Mouse (Mus musculus): ENCODE measurements around the gene 4933415A04Rik. TPM values are rescaled to one million over a fixed set of nuclear protein-coding genes. Genes with fewer than 3 reads are reported as not detected.

Gene 4933415A04Rik
- polyA plus RNA-seq, 1 experiment: not detected

DNA sequence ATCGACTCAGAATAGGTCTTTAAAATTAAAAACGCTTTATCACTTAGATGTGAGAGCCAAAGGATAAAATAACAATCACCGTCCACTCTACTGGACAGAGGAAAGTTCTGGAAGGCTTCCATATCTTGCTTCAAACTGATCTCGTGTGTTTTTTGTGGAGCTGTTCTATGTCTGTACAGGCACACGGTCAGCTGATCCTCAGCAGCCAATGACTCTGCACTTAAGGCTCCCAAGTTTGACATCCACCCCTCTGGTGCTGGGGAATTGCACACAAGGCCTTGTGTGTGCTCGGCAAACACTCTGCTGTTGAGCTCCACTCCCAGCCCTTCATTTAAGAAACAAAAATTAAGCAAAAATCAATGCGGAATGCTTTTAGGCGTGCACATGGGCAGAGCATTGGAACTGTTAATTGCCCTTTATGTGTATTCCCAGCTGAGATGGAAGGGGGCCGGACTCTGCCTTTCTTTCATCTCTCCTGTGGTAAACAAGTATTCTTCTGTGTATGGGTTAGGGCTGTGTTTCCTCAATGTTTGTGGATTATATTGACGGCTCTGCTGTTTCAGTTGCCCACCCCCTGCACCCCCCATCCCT lies 23.1 kb upstream of the 4933415A04Rik start:
- no peak overlapping the region for H3K27ac ChIP-seq (replicated peaks; ENCODE audit: low read depth, low read length)
- no peaks in the 10 kb centered on the region for H3K4me1 ChIP-seq (ENCODE audit: control insufficient read depth, insufficient read depth, insufficient read length, low read length)
- H3K4me3 ChIP-seq (ENCODE audit: insufficient read depth, low read depth, low read length): no peak overlapping the region

DNA sequence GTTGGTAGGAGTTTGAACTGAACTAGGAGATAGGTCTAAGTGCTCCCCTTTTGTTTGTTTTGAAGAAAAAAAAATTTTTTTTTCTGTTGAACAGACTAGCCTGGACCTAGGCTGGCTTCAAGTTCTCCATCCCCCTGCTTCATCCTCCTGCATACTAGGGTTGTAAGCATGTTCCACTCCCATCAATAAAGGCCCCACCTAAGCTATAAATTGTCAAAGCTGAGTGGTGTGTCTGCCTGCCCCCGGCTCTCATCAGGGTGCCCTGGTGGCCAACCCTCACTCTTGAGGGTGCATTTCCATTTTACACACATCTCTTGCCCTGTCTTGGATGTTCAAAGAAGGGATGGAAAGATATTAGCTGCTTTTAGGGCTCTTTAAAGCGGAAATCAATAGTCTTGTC lies 21.4 kb upstream of the 4933415A04Rik start:
- H3K4me1 ChIP-seq (ENCODE audit: control insufficient read depth, insufficient read depth, insufficient read length, low read length): peaks cover 3% of the 10 kb centered on the region; the same call in 1 of the 2 replicates
- H3K27ac ChIP-seq (replicated peaks; ENCODE audit: low read depth, low read length): no peak overlapping the region
- no peak overlapping the region for H3K4me3 ChIP-seq (ENCODE audit: insufficient read depth, low read depth, low read length)

DNA sequence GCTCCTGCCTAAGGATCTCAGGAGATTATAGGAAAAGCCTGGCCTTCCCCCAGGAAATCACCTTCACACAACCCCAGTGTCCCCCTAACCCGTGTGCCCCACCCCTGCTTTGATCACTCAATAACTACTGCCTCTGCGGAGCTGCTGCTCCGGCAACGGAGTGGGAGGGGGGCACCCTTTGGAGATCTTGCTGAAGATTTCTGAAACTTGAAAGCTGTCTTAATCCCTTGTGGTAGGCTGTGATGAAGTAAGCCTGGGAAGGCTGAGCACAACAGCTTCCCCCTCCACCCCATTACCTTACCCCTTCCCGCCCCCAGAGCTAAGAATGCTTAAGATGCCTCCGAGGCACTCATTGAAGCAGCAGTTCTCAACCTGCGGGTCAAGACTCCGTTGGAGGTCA lies 21.0 kb upstream of the 4933415A04Rik start:
- H3K4me1 ChIP-seq (ENCODE audit: control insufficient read depth, insufficient read depth, insufficient read length, low read length): peaks cover 3% of the 10 kb centered on the region; the same call in 1 of the 2 replicates
- no peak overlapping the region for H3K4me3 ChIP-seq (ENCODE audit: insufficient read depth, low read depth, low read length)
- H3K27ac ChIP-seq (replicated peaks; ENCODE audit: low read depth, low read length): no peak overlapping the region

DNA sequence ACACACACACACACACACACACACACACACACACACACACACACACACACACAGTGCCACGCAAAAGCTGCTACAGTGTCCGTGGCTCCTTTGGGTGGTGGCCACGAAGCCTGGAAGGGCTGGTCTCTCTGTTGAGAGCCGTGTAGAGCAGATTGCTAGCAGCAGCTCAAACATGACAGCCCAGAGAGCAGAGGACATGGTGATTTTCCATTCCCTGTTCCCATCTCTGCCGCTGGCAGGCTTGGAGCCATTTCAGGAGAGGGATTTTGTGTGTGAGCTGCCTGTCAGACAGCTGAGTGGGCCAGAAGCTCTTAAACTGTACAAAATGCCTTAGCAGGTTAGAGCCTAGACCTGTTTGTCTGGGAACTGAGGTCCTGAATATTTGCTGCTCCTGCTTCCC lies 20.1 kb upstream of the 4933415A04Rik start:
- H3K27ac ChIP-seq (replicated peaks; ENCODE audit: low read depth, low read length): no peak overlapping the region
- no peak overlapping the region for H3K4me3 ChIP-seq (ENCODE audit: insufficient read depth, low read depth, low read length)
- H3K4me1 ChIP-seq (ENCODE audit: control insufficient read depth, insufficient read depth, insufficient read length, low read length): peaks cover 3% of the 10 kb centered on the region; the same call in 1 of the 2 replicates

DNA sequence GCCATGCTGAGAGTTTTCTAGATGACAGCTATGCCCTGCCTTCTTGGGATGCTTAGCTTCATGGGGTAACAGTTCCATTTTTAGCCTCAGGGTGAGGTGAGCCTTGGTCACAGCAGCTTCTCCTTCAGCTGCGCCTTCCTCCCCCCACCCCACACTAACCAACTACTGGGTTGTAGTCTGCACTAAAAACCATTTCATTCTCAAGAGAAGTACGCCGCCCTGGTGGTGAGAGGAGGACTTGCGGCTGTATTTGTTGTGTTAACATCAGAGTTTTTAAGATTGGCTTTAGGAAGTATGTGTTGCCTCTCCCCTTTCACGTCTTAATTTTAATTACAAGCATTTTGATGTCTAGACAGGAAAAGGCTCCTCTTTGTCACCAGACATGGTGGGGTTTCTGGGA lies 18.6 kb upstream of the 4933415A04Rik start:
- Histone ChIP-seq H3K4me3 (ENCODE audit: insufficient read depth, low read depth, low read length) (no peak overlapping the region), H3K4me1 (ENCODE audit: control insufficient read depth, insufficient read depth, insufficient read length, low read length) (peaks cover 3% of the 10 kb centered on the region; the same call in 1 of the 2 replicates), H3K27ac (replicated peaks; ENCODE audit: low read depth, low read length) (no peak overlapping the region)

DNA sequence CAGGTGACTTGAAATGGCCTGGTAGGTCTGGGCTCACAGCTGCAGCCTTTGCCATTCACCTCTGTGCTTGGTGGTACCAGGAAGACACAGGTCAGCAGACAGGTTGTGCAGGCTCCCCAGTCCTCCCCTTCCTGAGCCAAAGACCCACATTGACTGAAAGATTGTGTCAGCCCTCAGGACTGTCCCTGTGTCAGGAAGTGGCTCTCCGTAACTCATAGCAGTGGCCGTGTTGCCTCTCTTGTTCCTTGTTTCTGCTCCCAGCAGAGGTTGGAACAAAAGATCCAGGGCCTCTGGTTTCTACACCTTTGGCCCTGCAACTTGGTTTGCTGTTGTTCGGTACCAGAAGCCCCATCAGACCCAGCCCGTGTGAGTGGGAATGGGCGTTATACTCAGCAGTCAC lies 17.7 kb upstream of the 4933415A04Rik start:
- H3K4me1 ChIP-seq (ENCODE audit: control insufficient read depth, insufficient read depth, insufficient read length, low read length): peaks cover 3% of the 10 kb centered on the region; the same call in 1 of the 2 replicates
- no peak overlapping the region for H3K4me3 ChIP-seq (ENCODE audit: insufficient read depth, low read depth, low read length)
- peak overlapping the region; percentile 23 for H3K27ac ChIP-seq (replicated peaks; ENCODE audit: low read depth, low read length)

DNA sequence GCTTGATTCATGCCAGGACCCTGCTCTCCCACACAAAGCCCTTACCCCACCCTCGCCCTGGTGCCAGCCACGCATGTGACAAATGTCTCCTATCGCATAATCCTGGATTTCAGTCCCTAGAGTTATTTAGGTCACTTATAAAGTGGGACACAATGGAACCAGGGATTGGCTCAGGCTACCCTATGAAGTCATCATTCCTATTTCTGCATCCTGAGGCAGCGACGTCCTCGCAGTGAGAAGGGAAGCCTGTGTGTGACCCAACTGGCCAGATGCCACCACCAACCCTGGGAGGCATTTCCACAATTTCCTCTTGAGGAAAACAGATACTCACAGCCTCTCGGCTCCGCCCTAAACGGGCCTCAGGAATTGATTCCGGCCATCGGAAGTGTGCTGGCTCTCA lies 17.2 kb upstream of the 4933415A04Rik start:
- peak overlapping the region; percentile 23 for H3K27ac ChIP-seq (replicated peaks; ENCODE audit: low read depth, low read length)
- peaks cover 3% of the 10 kb centered on the region; the same call in 1 of the 2 replicates for H3K4me1 ChIP-seq (ENCODE audit: control insufficient read depth, insufficient read depth, insufficient read length, low read length)
- H3K4me3 ChIP-seq (ENCODE audit: insufficient read depth, low read depth, low read length): no peak overlapping the region

DNA sequence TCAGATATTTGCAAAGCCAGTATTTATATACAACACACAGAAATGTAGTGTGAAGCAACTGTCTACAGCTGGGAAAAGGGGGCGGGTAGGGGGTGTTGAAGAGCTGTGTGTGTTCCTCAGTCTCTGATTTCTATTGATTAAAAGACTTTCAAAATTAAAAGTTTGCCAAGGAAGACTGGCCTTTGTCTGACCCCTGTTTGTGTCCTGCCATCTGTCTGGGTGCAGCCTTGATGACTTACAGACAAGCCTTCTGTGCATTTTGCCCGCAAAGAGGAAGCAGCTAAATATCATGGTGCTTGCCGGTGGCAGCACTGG lies 11.8 kb upstream of the 4933415A04Rik start:
- no peaks in the 10 kb centered on the region; the same call in 1 of the 2 replicates for H3K4me1 ChIP-seq (ENCODE audit: control insufficient read depth, insufficient read depth, insufficient read length, low read length)
- no peak overlapping the region for H3K4me3 ChIP-seq (ENCODE audit: insufficient read depth, low read depth, low read length)
- H3K27ac ChIP-seq (replicated peaks; ENCODE audit: low read depth, low read length): no peak overlapping the region

DNA sequence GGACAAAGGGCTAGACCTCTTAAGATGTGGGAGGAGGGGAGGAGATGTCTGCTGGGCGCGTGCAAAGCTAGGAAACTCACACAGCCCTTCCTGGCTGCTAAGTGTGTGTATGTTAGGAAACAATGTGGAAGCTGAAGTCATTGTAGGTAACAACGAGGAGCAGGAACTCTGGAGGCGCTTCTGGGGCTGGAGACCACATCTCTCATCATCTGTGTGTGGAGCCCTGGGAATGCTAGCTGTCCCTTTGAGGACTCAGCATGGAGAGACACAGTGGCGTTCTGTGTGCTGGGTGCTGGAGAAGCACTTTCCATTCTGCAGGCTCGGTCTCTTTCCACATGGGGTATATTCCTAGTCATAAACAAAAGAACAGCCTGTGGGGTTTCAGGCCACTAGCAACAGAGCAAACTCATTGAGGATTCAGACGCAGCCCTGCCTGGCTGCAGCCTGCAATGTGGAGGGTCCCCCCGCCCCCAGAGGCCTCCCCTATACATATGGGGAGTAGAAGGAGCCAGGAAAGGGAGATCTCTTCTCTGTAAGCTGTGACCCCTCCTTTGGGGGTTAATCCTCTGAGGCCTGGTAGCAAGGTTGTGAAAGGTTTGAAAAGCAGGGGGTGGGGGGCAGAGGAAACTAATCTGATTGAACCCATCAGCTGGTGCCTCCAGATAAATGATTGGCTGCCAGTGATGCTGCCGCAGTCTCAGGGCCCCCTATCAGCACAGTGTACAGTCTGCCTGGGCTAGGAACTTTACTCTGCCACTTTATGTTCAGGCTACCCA lies 11.3 kb upstream of the 4933415A04Rik start:
- Histone ChIP-seq H3K4me3 (ENCODE audit: insufficient read depth, low read depth, low read length) (no peak overlapping the region), H3K27ac (replicated peaks; ENCODE audit: low read depth, low read length) (no peak overlapping the region), H3K4me1 (ENCODE audit: control insufficient read depth, insufficient read depth, insufficient read length, low read length) (no peaks in the 10 kb centered on the region; the same call in 1 of the 2 replicates)

DNA sequence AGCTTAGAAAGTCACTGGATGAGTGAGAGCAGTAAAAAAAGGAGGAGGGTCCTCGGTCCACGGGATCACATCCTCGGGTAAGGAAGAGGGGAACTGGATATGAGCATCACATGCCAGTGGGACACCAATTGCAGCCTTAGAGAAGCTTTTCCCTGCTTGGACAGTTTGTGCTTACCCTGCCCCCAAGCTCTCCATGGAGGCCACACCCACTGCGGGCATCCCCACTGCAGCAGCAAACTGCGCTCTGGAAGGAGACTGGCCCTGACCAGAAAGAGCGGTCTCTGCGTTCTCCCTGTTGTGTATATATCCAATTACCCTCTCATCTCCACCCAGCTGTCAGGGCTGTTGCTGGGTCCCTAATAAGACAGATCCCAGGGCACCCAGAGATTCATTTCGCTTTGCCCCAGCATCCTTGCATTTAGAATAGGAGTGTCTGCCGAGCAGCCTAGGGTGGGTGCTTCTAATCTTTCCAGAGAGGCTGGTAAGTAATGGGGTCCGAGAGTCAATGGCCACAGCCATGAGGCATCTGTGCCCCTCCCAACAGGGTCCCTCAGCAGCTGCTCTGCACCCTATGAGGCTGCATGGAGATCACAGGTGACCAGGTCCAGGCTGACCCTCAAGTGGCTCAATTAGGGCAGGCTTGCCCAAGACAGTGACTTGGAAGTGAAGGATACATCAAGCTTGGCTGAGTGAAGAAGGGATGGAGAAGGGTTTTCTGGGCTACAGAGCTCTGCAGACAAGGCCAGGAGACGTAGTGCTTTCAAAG lies 8.9 kb upstream of the 4933415A04Rik start:
- no peaks in the 10 kb centered on the region for H3K4me1 ChIP-seq (ENCODE audit: control insufficient read depth, insufficient read depth, insufficient read length, low read length)
- no peak overlapping the region for H3K4me3 ChIP-seq (ENCODE audit: insufficient read depth, low read depth, low read length)
- H3K27ac ChIP-seq (replicated peaks; ENCODE audit: low read depth, low read length): no peak overlapping the region

DNA sequence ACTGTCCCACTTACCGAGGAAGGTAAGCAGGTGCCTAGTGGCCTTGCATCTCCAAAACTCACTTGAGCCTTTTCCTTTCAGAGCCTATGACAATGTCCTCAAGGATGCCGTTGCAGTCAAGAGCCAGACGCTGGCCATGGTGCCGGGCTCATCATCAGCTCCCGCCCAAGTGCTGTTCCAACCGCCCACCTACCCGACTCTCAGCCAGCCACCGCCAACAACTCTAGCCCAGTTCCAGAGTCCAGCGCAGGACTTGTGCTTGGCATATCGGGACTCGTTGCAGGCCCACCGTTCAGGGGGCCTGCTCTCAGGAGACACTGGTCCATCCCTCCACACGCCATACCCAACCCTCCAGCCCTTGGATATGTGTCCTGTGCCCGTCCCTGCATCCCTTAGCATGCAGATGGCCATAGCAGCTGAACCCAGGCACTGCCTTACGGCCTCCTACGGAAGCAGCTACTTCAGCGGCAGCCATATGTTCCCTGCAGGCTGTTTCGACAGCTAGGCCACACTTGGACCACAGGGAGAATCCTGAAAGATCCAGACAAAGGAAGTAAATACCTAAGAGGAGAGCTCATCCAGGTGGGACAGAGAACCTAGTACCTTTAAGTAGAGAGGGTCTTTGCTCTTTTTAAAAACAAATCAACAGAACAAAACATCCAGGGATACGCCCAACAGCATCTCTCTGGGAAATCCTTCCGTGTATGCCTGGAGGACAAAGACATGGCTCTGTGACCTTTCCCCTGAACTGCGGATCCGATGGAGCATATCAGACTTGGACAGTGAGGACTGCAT lies 1.4 kb upstream of the 4933415A04Rik start:
- H3K27ac ChIP-seq (replicated peaks; ENCODE audit: low read depth, low read length): no peak overlapping the region
- H3K4me3 ChIP-seq (ENCODE audit: insufficient read depth, low read depth, low read length): no peak overlapping the region
- no peaks in the 10 kb centered on the region for H3K4me1 ChIP-seq (ENCODE audit: control insufficient read depth, insufficient read depth, insufficient read length, low read length)

DNA sequence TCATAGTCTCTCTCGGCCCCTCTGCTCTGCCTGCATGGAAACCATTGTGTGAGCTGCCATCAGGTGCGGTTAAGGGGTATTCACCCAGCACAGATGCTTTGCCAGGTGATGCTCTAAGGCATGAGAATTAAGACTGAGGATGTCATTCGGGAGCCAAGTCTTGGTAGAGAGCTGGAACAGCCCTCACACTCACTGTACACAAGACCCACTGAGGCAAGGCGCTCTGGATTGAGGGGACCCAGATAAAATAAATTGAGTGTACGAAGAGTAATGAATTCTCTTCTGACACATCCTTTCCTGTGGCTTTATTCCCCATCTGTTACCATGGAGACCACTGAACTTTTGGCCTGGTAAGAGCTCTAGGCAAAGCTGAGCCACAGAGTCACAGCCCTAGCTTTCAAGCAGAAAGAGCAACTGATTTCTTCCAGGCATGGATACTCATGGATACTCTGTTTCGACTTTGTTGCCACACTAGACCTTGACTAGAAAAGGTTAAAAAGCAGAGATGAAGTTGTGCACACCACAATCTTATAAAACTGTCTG lies 2.8 kb downstream of the 4933415A04Rik start:
- no peak overlapping the region for H3K27ac ChIP-seq (replicated peaks; ENCODE audit: low read depth, low read length)
- no peaks in the 10 kb centered on the region for H3K4me1 ChIP-seq (ENCODE audit: control insufficient read depth, insufficient read depth, insufficient read length, low read length)
- no peak overlapping the region for H3K4me3 ChIP-seq (ENCODE audit: insufficient read depth, low read depth, low read length)

DNA sequence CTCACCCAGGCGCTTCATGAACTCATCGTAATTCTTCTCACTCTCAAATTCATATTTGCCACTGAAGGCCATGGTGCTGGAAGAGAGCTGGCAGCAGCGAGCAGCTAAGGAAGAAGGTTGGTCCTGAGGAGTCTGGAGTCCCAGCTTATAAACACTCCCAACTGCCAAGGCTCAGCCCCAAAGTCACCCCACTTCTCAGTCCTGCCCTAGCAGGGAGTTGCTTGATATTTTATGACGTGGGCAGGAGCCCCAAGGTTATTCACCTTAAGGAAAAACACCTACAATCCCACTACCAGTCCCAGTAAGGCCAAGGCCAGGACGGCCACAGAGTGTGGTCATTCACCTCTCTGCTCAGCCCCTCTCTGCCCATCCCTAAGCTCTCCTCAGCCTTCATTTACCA lies 14.6 kb downstream of the 4933415A04Rik start, which contains the start of gene Fabp6:
Fabp6 (minus strand) TSS at position 101 of the 400 bp plus-strand sequence.
- Histone ChIP-seq H3K4me3 (ENCODE audit: insufficient read depth, low read depth, low read length) (no peak within 1 kb of the TSS), H3K4me1 (ENCODE audit: control insufficient read depth, insufficient read depth, insufficient read length, low read length) (no peaks in the 10 kb centered on the region), H3K27ac (replicated peaks; ENCODE audit: low read depth, low read length) (no peak within 1 kb of the TSS)

DNA sequence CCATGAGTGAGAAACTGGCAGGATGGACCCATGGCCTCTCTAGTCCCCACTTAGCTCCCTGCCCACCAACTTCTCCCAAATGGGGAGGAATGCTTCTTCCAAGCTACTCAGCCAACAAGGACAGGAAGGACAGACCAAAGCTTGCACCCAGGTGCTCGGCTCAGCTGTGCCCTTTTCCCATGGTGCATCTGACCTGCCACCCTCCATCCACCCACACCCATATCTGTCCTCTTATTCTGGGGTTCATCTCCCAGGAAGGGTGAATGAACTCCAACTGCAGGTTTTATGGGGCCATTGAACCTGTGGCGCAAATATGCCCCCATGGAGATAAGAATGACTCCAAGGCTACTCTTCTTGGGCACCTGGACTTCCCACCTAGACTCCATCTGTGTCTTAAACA lies 17.4 kb downstream of the 4933415A04Rik start:
- H3K27ac ChIP-seq (replicated peaks; ENCODE audit: low read depth, low read length): no peak overlapping the region
- no peak overlapping the region for H3K4me3 ChIP-seq (ENCODE audit: insufficient read depth, low read depth, low read length)
- no peaks in the 10 kb centered on the region for H3K4me1 ChIP-seq (ENCODE audit: control insufficient read depth, insufficient read depth, insufficient read length, low read length)
